Mouse (Mus musculus) heart, postnatal 36 days (tissue): ENCODE measurements at regions not wholly inside any gene's neighbourhood (a gene's known extent, or its start where the extent isn't known, plus 50 kb on each side); places are given as distances from the start of the nearest gene placed in this dataset.

ENCODE experiments used
- DNase-seq, 2 experiments: peaks; one replicate each; pipeline ENCODE4 v3.0.0; 2021 to 2022
- intact Hi-C: fragments of 180-260 bp; cut with DNase I; formaldehyde crosslinking; loops from one replicate; pipeline ENCODE4 v1.15.1; 2025

DNA sequence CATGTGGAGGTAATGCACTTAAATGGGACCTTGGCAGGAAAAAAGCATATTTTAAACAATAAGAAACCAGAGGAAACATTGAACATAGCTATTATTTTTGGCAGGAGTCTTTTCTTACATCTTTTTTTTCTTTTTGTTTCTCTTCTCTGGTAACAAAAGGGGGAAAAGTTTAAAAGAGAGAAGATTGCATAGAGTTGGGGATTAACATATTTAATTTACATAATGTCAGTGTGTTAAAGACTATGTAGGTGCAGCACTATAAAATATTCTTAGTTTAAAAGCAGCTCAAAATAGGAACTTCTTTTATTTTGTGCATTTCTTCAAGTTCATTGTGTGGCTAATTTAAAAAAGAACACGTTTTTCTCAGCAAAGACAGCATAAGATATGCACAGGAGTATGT lies 1087.5 kb downstream of the Cdh11 start:
- intact Hi-C loops, result no loop called here

GRCm38 (mm10) chr8:101690901-101691300 lies 1094.5 kb downstream of the Cdh11 start:
- no peak for DNase-seq
- intact Hi-C loops, result no loop called here

More for the DNA sequence above, 1087.5 kb downstream of the Cdh11 start:
- DNase-seq, result no peak

GRCm38 (mm10) chr8:101668921-101669320 lies 1116.5 kb downstream of the Cdh11 start:
- intact Hi-C loops, result no loop called here
- DNase-seq, result no peak

GRCm38 (mm10) chr8:101662874-101663273 lies 1122.6 kb downstream of the Cdh11 start:
- no peak for DNase-seq
- intact Hi-C loops, result no loop called here

- intact Hi-C loops, result no loop called here
These were observed 1130.2 kb downstream of the Cdh11 start for GRCm38 (mm10) chr8:101655292-101655691.

GRCm38 (mm10) chr8:101628816-101629215 lies 1156.6 kb downstream of the Cdh11 start:
- DNase-seq, result peak in 1 of 2 experiments; percentile 5
- intact Hi-C loops, result loop anchor here (1.0 to 5.0 kb wide), 2 partner anchors 435 to 1153 kb away; no protein-coding TSS in a partner anchor

More at GRCm38 (mm10) chr8:101655292-101655691, 1130.2 kb downstream of the Cdh11 start:
- DNase-seq, result no peak

DNA sequence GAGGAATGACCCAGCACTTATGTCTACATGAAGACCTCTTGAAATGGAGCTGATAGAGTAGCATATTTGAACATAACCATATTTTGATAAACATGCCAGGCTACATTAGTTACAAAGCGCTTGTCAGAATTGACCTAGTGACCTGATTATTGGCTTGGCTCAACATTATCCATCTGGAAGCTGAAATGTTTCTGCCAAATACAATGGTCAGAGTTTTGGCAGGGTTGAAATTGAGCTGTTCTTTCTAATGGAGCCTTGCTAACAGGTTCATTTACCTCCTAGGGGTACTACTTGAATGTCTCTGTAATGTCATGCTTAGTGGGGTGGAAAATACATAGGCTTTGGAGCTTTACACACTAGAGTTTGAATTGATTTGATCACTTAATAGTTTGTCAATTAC lies 1163.5 kb downstream of the Cdh11 start:
- intact Hi-C loops, result no loop called here
- no peak for DNase-seq

DNA sequence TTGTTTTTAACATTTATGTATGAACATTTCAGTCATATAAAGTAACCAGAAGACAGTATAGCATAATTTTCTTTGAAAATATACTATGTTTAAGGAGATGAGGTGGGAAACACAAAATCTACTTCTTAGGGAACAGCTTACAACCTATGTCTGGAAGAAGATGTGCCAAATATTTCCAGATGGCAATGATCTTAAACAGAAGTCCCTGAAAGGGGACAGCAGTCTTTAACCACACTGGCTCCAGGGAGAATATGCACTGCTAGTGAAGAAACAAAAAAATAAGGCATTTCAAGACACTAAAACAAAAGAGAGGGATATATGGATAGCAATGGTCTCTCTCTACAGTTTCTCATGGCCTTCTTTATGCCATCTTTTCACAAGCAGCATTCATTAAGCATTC lies 1194.3 kb downstream of the Cdh11 start:
- intact Hi-C loops, result no loop called here
- DNase-seq, result no peak

DNA sequence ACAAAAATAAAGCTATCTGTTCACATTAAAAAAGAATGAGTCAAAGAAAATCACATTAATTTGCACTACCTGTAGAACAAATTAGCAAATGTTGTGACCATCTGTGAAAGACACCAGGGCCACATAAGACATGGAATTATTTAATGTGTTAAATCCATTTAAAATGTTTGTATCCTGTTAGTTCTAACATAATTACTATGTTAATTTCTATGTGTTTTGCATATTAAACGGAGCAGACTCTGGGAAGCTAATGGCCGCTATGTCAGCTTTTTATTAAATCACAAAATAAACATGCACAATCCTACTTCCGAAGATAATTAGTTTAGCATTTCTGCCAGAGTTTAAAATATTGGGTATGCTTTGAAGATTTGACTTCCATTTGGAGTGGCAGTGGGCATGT lies 1194.8 kb downstream of the Cdh11 start:
- intact Hi-C loops, result no loop called here
- DNase-seq, result no peak

DNA sequence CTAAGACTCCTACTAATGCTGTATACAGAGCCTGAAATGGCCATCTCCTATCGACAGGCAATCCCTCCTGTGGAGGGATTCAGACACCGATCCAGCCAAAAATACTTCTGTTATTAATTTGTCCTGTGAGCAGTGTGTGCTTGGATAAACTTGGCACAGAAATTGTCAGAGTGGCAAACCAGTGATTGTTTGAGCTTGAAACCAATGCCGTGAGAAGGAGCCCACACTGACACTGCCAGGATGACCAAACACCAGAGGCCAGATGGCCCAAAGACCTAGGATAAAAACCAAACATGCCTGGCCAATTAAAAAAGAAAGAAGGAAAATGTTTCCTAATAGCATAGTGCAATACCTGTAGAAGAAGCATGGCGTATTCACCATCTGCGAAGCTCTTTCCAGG lies 1221.0 kb downstream of the Cdh11 start:
- no peak for DNase-seq
- intact Hi-C loops, result no loop called here

GRCm38 (mm10) chr8:101522758-101523157 lies 1262.7 kb downstream of the Cdh11 start:
- DNase-seq, result no peak
- intact Hi-C loops, result no loop called here

DNA sequence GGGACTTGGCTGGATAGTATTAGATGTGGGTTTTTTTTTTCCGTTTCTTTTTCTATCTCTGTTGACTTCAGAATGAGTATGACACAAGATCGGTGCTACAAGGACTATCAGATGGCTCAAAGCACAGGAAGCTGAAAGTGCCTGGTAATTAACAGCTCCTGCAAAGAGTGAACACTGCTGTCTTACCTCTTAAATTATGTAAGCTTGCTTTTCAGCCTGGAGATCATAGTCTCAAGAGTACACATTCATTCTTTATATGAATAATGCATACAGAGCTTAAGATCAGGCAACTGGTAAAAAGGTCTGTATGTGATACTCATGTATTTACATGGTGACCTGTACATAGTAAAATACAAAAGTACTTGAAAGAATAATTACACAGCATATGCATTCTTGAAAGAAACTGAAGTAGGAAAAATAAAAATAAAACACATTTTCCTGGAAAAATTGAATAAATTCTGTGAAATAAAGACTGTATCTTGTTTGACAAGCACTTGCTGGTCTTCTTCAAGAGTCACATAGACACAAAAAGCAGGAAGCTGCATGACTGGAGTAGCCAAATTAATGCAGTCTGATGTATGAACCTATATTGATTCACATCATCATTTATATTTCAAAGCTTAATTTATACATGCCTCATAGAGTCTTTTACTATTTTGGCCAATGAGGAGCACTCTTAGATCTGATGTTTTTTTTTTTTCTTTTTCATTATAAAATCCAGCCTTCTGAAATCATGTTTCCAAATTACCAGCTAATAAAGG lies 1306.7 kb downstream of the Cdh11 start:
- intact Hi-C loops, result no loop called here
- no peak for DNase-seq

DNA sequence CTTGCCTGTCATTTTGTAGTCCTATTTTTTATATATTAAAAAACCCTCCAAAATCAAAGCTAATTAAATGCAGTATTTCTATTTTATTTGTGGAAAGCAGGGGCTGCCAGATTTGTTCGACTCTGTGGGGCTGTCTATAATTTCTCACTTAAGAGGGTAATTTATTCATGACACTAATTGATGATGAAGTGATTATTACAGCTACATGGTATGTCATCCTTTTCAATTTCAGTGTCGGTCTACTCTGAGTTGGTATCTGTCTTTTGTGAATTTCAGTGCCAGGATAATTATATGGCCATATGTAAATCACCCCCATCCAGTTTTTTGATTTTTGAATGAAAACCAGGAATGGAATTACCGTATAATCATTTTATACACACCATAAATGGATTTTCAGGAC lies 1319.1 kb downstream of the Cdh11 start:
- intact Hi-C loops, result no loop called here
- no peak for DNase-seq

GRCm38 (mm10) chr8:101462515-101462914 lies 1322.9 kb downstream of the Cdh11 start:
- no peak for DNase-seq
- intact Hi-C loops, result no loop called here

DNA sequence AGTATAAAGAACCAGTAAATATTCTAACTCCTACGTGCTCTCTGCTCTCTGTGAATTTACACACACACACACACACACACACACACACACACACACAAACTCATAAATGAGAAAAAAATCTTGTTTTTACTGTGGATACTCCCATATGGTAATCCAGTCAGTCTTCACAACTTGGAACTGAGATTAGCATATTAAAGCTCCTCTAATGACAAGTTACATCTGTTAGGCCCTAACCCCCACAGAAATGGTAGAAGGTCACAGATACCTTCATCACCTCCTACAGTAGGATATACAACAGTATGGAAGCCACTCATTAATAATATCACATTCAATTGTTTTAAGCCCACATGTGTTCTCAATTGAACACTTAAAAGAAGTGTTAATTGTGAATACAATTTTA lies 1340.7 kb downstream of the Cdh11 start:
- intact Hi-C loops, result no loop called here
- DNase-seq, result no peak

- intact Hi-C loops, result no loop called here
- DNase-seq, result no peak
These were observed 1342.9 kb downstream of the Cdh11 start for GRCm38 (mm10) chr8:101442563-101442962.

DNA sequence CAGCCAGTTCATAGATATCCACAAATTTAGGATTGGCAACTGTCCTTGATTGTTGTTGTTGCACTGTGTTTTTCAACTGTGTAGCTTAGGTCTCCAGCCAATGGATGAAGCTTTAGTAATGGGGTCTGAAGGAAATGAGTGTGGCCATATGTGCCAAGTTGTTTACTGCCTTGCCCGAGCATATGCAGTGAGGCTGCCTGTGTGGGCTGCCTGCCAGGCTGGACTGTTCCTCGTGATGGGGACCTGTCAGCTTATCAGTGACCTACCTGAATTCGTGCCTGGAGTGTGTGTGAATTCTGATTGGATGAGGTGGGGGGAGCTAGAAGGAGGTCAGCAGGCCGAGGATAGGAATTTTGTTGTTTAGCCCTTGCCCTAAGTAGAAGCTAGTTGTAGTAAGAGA lies 1349.8 kb downstream of the Cdh11 start:
- intact Hi-C loops, result no loop called here
- DNase-seq, result no peak
